Mouse (Mus musculus) hindbrain, postnatal 0 days (tissue): ENCODE results near the gene Bub3. TPM values are rescaled to one million over a fixed set of nuclear protein-coding genes. Genes with fewer than 3 reads are reported as not detected.
A peak's percentile ranks its signal among the peaks of the same experiment; 100 is the strongest.

Experiments used
- ATAC-seq: fragments of 200-750 bp; cut with Nextera tagmentation; 2 replicates; pipeline ENCODE4 v1.8.0; 2017; ENCODE audit warnings: mild to moderate bottlenecking, moderate TSS enrichment, moderate library complexity
- DNase-seq: peaks from one replicate; pipeline ENCODE4 v3.0.0-alpha.2; 2015; ENCODE audit warnings: low spot score
- H3K27ac ChIP-seq: fragments of 300-500 bp; sonication (generic); 2 replicates; pipeline ENCODE4 v1.5.1; 2014; ENCODE audit warnings: mild to moderate bottlenecking
- H3K27me3 ChIP-seq: fragments of 300-500 bp; sonication (generic); 2 replicates; pipeline ENCODE4 v1.6.1; 2014; ENCODE audit warnings: low read length, mixed read lengths; ENCODE audit not compliant: insufficient read depth
- H3K36me3 ChIP-seq: fragments of 300-500 bp; sonication (generic); 2 replicates; pipeline ENCODE4 v1.6.1; 2014; ENCODE audit warnings: low read length, mixed read lengths; ENCODE audit not compliant: insufficient read depth
- H3K4me1 ChIP-seq: fragments of 300-500 bp; sonication (generic); 2 replicates; pipeline ENCODE4 v1.6.1; 2014; ENCODE audit warnings: antibody characterized with exemption, low read length, mixed read lengths; ENCODE audit not compliant: insufficient read depth
- H3K4me2 ChIP-seq: fragments of 300-500 bp; sonication (generic); 2 replicates; pipeline ENCODE4 v1.6.1; 2014; ENCODE audit warnings: low read depth, mild to moderate bottlenecking, low read length, moderate library complexity, mixed read lengths
- H3K4me3 ChIP-seq: fragments of 300-500 bp; sonication (generic); 2 replicates; pipeline ENCODE4 v1.5.1; 2014; ENCODE audit warnings: low read length
- H3K9ac ChIP-seq: fragments of 300-500 bp; sonication (generic); replicated peaks from 2 replicates; pipeline ENCODE4 v1.6.1; 2014; ENCODE audit warnings: mild to moderate bottlenecking, low read length, moderate library complexity, mixed read lengths
- H3K9me3 ChIP-seq: fragments of 300-500 bp; sonication (generic); 2 replicates; pipeline ENCODE4 v1.6.1; 2016; ENCODE audit warnings: low read length, mixed read lengths
- CTCF ChIP-seq: IDR thresholded peaks from 2 replicates; pipeline ENCODE4 v1.5.1; 2016; ENCODE audit warnings: antibody characterized with exemption, control low read depth, low read depth
- WGBS: fragments of 180-500 bp; shearing (Covaris S2); extraction: QIAGEN DNeasy Blood & Tissue Kit; methylation state at CpG from one replicate; pipeline ENCODE4 v1.1.7; 2014; 5-methylcytosine and 5-hydroxymethylcytosine counted together
- polyA plus RNA-seq: library from polyadenylated mRNA; unstranded; fragments of >200 nt; fragmentation: Nextera tagmentation; extraction: Ambion mirVana; gene quantifications from 2 replicates; pipeline ENCODE4 v1.2.1, GENCODE M21; 2015
- total RNA-seq: library from RNA; depleted of rRNA; stranded (reverse); fragments of >200 nt; gene quantifications from 2 replicates; pipeline ENCODE4 v1.2.3, GENCODE M21; 2014

Gene Bub3
- total and polyA plus RNA-seq, 2 experiments from 2014 or later = 97.8 to 127 TPM

- Histone ChIP-seq H3K27me3 (peaks cover 83% of the 10 kb centered on the region), H3K4me2 (0 out of 2 replicates have a peak overlapping the region, but pooled peaks have one; percentile 21), H3K27ac (no peak overlapping the region), H3K4me1 (no peaks in the 10 kb centered on the region), H3K36me3 (no peaks in the 10 kb centered on the region), H3K9me3 (no peaks in the 10 kb centered on the region), H3K4me3 (peak overlapping the region; percentile 26), H3K9ac (no peak overlapping the region)
- DNase-seq (no peak), ATAC-seq (no peak)
- no peak for TF ChIP-seq CTCF
- under 1% methylated on average over 74 of the region's 75 CpGs for WGBS
Measured at GRCm38 (mm10) chr7:131543623-131544481, 16.2 kb upstream of the Bub3 start.

GRCm38 (mm10) chr7:131544871-131545270 lies 15.2 kb upstream of the Bub3 start:
- Histone ChIP-seq H3K36me3 (no peaks in the 10 kb centered on the region), H3K4me1 (no peaks in the 10 kb centered on the region), H3K27me3 (peaks cover 84% of the 10 kb centered on the region), H3K4me3 (no peak overlapping the region), H3K9me3 (no peaks in the 10 kb centered on the region), H3K4me2 (no peak overlapping the region), H3K9ac (no peak overlapping the region), H3K27ac (no peak overlapping the region)
- TF ChIP-seq CTCF = no peak
- DNase-seq = no peak
- WGBS = 2% methylated on average over 5 of the region's 5 CpGs
- ATAC-seq = no peak

- Histone ChIP-seq H3K9ac (no peak overlapping the region), H3K4me2 (no peak overlapping the region), H3K9me3 (no peaks in the 10 kb centered on the region), H3K36me3 (no peaks in the 10 kb centered on the region), H3K27ac (no peak overlapping the region), H3K4me1 (no peaks in the 10 kb centered on the region), H3K4me3 (no peak overlapping the region), H3K27me3 (peaks cover 85% of the 10 kb centered on the region)
- DNase-seq = no peak
- 2% methylated on average over 13 of the region's 13 CpGs for WGBS
- no peak for TF ChIP-seq CTCF
- no peak for ATAC-seq
Measured at GRCm38 (mm10) chr7:131545701-131546385, 14.2 kb upstream of the Bub3 start.

DNA sequence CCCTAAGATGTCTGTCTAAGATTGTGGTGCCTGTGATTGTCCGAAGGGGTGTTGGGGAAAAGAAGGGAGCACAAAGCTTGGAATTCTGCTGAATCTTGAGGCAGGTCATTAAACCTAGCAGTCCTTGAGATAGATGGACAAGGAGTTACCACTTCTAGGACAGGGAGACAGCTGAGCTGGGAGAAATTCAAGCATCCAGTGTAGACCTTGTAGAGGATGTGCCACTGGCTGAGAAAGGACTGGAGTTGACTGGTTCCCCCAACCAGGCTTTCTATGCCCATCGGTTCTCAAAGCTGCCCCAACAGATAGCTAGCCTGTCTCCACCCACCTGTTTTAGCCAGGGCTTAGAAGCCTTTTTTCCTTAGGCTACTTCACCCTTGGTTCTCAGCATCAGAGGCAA lies 13.6 kb upstream of the Bub3 start:
- TF ChIP-seq CTCF = no peak
- 3% methylated on average over 2 of the region's 2 CpGs for WGBS
- no peak overlapping the region for H3K27ac ChIP-seq
- DNase-seq = no peak
- no peak overlapping the region for H3K4me3 ChIP-seq
- H3K4me1 ChIP-seq = no peaks in the 10 kb centered on the region
- H3K9me3 ChIP-seq = no peaks in the 10 kb centered on the region
- H3K4me2 ChIP-seq = no peak overlapping the region
- H3K36me3 ChIP-seq = no peaks in the 10 kb centered on the region
- ATAC-seq = no peak
- peaks cover 88% of the 10 kb centered on the region for H3K27me3 ChIP-seq
- no peak overlapping the region for H3K9ac ChIP-seq

- no peak for DNase-seq
- Histone ChIP-seq H3K9me3 (no peaks in the 10 kb centered on the region), H3K4me3 (no peak overlapping the region), H3K4me2 (no peak overlapping the region), H3K27me3 (peaks cover 93% of the 10 kb centered on the region), H3K4me1 (no peaks in the 10 kb centered on the region), H3K9ac (no peak overlapping the region), H3K27ac (no peak overlapping the region), H3K36me3 (no peaks in the 10 kb centered on the region)
- WGBS = 2% methylated on average over 5 of the region's 5 CpGs
- TF ChIP-seq CTCF = no peak
- ATAC-seq = no peak
Measured at GRCm38 (mm10) chr7:131547481-131547880, 12.5 kb upstream of the Bub3 start.

GRCm38 (mm10) chr7:131548473-131548872 lies 11.5 kb upstream of the Bub3 start, which contains the start of gene Hmx2:
Hmx2 (plus strand) TSS chr7:131548773.
- H3K9ac ChIP-seq = no peak within 1 kb of the TSS
- H3K27ac ChIP-seq = no peak within 1 kb of the TSS
- no peak within 1 kb of the TSS for H3K4me2 ChIP-seq
- H3K4me1 ChIP-seq = no peaks in the 10 kb centered on the region
- no peak for DNase-seq
- no peak for ATAC-seq
- no peaks in the 10 kb centered on the region for H3K36me3 ChIP-seq
- 6% methylated on average over 3 of the region's 3 CpGs for WGBS
- no peak within 1 kb of the TSS for H3K4me3 ChIP-seq
- peaks cover 96% of the 10 kb centered on the region for H3K27me3 ChIP-seq
- no peaks in the 10 kb centered on the region for H3K9me3 ChIP-seq
- no peak for TF ChIP-seq CTCF
